Mouse (Mus musculus) embryonic facial prominence, embryonic 11.5 days (tissue): ENCODE data around the gene Capn11. TPM values are rescaled to one million over a fixed set of nuclear protein-coding genes. Genes with fewer than 3 reads are reported as not detected.
"Not testable (repeated sequence)": the region's sequence is repeated elsewhere in the genome, so short reads cannot be mapped to it uniquely, and the experiment has no call there.

ENCODE experiments used
- ATAC-seq: fragments of 200-750 bp; cut with Nextera tagmentation; replicated peaks from 2 replicates; pipeline ENCODE4 v1.8.0; 2017; ENCODE audit warnings: low read depth; ENCODE audit not compliant: insufficient number of reproducible peaks, low FRiP score, low TSS enrichment
- DNase-seq: peaks from one replicate; pipeline ENCODE4 v3.0.0-alpha.2; 2015; ENCODE audit warnings: low spot score
- H3K27ac ChIP-seq: fragments of 300-500 bp; sonication (generic); replicated peaks from 2 replicates; pipeline ENCODE4 v1.5.1; 2014; ENCODE audit warnings: mild to moderate bottlenecking, low read depth, low read length, control low read depth
- H3K27me3 ChIP-seq: fragments of 300-500 bp; sonication (generic); 2 replicates; pipeline ENCODE4 v1.6.1; 2014; ENCODE audit warnings: mild to moderate bottlenecking, low read length, moderate library complexity, mixed read lengths; ENCODE audit not compliant: control insufficient read depth, insufficient read depth
- H3K36me3 ChIP-seq: fragments of 300-500 bp; sonication (generic); replicated peaks from 2 replicates; pipeline ENCODE4 v1.6.1; 2014; ENCODE audit warnings: low read depth, mild to moderate bottlenecking, low read length, moderate library complexity, mixed read lengths; ENCODE audit not compliant: control insufficient read depth, insufficient read depth
- H3K4me1 ChIP-seq: fragments of 300-500 bp; sonication (generic); 2 replicates; pipeline ENCODE4 v1.6.1; 2014; ENCODE audit warnings: low read length, mixed read lengths; ENCODE audit not compliant: control insufficient read depth, insufficient read depth
- H3K4me2 ChIP-seq: fragments of 300-500 bp; sonication (generic); 2 replicates; pipeline ENCODE4 v1.6.1; 2014; ENCODE audit warnings: low read depth, mild to moderate bottlenecking, control low read depth, low read length, moderate library complexity
- H3K4me3 ChIP-seq: fragments of 300-500 bp; sonication (generic); 2 replicates; pipeline ENCODE4 v1.5.1; 2014; ENCODE audit warnings: low read depth, low read length, control low read depth
- H3K9ac ChIP-seq: fragments of 300-500 bp; sonication (generic); replicated peaks from 2 replicates; pipeline ENCODE4 v1.6.1; 2014; ENCODE audit warnings: mild to moderate bottlenecking, control low read depth, low read length
- H3K9me3 ChIP-seq: fragments of 300-500 bp; sonication (generic); replicated peaks from 2 replicates; pipeline ENCODE4 v1.6.1; 2016; ENCODE audit warnings: mild to moderate bottlenecking, low read length, inconsistent platforms, mixed read lengths; ENCODE audit not compliant: control insufficient read depth
- WGBS: fragments of 180-500 bp; shearing (Covaris S2); extraction: QIAGEN DNeasy Blood & Tissue Kit; methylation state at CpG from one replicate; pipeline ENCODE4 v1.1.7; 2014; 5-methylcytosine and 5-hydroxymethylcytosine counted together
- polyA plus RNA-seq: library from polyadenylated mRNA; unstranded; fragments of >200 nt; fragmentation: Nextera tagmentation; extraction: Ambion mirVana; gene quantifications from 2 replicates; pipeline ENCODE4 v1.2.1, GENCODE M21; 2014

Capn11 gene
- polyA plus RNA-seq, 1 experiment from 2014 or later = 0.28 TPM

- Histone ChIP-seq H3K4me1 (no peaks in the 10 kb centered on the region), H3K4me2 (no peak overlapping the region), H3K27me3 (no peaks in the 10 kb centered on the region), H3K9me3 (no peaks in the 10 kb centered on the region), H3K27ac (no peak overlapping the region), H3K9ac (no peak overlapping the region), H3K4me3 (no peak overlapping the region), H3K36me3 (no peaks in the 10 kb centered on the region)
- ATAC-seq = no peak
- no peak for DNase-seq
- WGBS = 72% methylated on average over 6 of the region's 6 CpGs
Observed at GRCm38 (mm10) chr17:45631940-45632339, 27.2 kb downstream of the Capn11 start.

DNA sequence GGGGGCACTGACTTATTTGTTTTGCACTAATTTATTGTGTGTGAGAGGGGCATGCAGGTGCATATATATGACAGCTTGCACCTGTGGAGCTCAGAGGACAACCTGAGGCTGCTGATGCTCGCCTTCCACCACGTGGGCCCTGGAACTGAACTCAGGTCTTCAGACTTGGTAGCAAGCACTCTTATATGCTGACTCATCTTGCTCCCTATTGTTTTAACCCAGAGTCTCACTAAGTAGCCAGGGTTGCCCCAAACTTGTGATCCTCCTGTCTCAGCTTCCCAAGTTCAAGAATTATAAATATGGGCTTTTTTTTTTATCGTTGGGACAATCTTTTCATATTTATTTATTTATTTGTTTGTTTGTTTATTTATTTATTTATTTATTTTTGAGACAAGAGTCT lies 28.1 kb downstream of the Capn11 start:
- H3K27ac ChIP-seq = no peak overlapping the region

DNA sequence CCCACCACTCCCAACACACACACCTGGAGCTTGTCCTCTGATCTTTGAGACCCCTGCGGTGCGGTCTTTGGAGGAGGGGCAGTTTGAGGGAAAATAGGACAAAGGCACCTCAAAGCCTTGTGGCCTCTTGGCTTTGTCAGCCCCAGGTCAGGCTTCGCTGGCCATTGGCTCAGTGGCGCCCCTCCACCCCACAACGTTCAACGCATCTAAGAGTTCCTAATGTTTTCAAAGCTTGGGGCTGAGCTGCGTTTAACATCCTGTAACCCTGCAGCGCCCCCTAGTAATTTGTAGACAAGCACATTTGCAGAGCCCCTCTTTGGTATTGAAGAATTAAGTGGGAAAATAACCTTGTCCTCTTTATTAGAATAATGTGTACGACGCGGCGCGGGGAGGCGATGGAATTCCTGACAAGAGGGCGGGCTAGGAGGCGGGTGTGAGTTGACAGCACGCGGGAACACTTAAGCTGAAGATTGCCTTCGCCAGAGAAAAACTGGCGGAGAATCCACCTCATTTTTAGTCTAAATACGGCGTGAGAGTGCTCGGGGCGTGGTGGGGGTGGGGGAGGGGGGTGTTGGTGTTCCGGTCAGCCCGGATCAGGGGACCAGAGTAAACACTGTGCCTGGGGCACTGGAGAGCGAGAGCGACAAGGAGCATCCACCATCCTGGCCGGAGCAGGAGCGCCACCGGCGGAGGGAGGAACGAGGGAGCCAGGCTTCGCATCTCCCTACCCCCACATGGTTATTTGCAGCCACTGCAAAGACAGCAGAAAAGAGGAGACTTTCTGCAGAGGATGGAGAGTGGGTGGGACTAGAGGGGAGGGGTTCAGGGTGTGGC lies 29.0 kb downstream of the Capn11 start:
- peak; percentile 57 for ATAC-seq

More for the DNA sequence above, 28.1 kb downstream of the Capn11 start:
- Histone ChIP-seq H3K4me1 (no peaks in the 10 kb centered on the region), H3K4me2 (no peak overlapping the region), H3K9ac (no peak overlapping the region), H3K27me3 (no peaks in the 10 kb centered on the region), H3K36me3 (no peaks in the 10 kb centered on the region), H3K4me3 (no peak overlapping the region; the same call in 1 of the 2 replicates), H3K9me3 (no peaks in the 10 kb centered on the region)
- DNase-seq = no peak
- no peak for ATAC-seq
- 55% methylated on average over 3 of the region's 3 CpGs for WGBS

GRCm38 (mm10) chr17:45628885-45629855 lies 30.0 kb downstream of the Capn11 start:
- ATAC-seq = no peak
- no peaks in the 10 kb centered on the region for H3K4me1 ChIP-seq
- H3K4me3 ChIP-seq = no peak overlapping the region
- 73% methylated on average over 13 of the region's 13 CpGs for WGBS
- H3K27ac ChIP-seq = no peak overlapping the region
- H3K4me2 ChIP-seq = peak overlapping the region; percentile 57
- DNase-seq = no peak
- H3K9ac ChIP-seq = no peak overlapping the region
- H3K36me3 ChIP-seq = no peaks in the 10 kb centered on the region
- no peaks in the 10 kb centered on the region for H3K9me3 ChIP-seq
- no peaks in the 10 kb centered on the region for H3K27me3 ChIP-seq

More for the DNA sequence above, 29.0 kb downstream of the Capn11 start:
- H3K27me3 ChIP-seq = no peaks in the 10 kb centered on the region
- peak; percentile 81 for DNase-seq
- H3K9me3 ChIP-seq = no peaks in the 10 kb centered on the region
- H3K4me2 ChIP-seq = peak overlapping the region; percentile 57
- no peaks in the 10 kb centered on the region for H3K36me3 ChIP-seq
- H3K4me3 ChIP-seq = peak overlapping the region; percentile 31
- no peaks in the 10 kb centered on the region for H3K4me1 ChIP-seq
- peak overlapping the region; percentile 60 for H3K9ac ChIP-seq
- 1% methylated on average over 34 of the region's 34 CpGs for WGBS
- H3K27ac ChIP-seq = no peak overlapping the region

- DNase-seq (no peak), ATAC-seq (no peak)
- no peaks in the 10 kb centered on the region for H3K9me3 ChIP-seq
- no peaks in the 10 kb centered on the region for H3K4me1 ChIP-seq
- WGBS = 24% methylated on average over 3 of the region's 3 CpGs
- no peak overlapping the region for H3K27ac ChIP-seq
- H3K36me3 ChIP-seq = no peaks in the 10 kb centered on the region
- no peak overlapping the region for H3K9ac ChIP-seq
- no peaks in the 10 kb centered on the region for H3K27me3 ChIP-seq
- no peak overlapping the region for H3K4me3 ChIP-seq
- H3K4me2 ChIP-seq = no peak overlapping the region
Observed at GRCm38 (mm10) chr17:45628160-45628559, 31.0 kb downstream of the Capn11 start.

- Histone ChIP-seq H3K27ac (no peak overlapping the region), H3K36me3 (no peaks in the 10 kb centered on the region), H3K4me3 (no peak overlapping the region), H3K9me3 (no peaks in the 10 kb centered on the region), H3K4me2 (no peak overlapping the region), H3K9ac (no peak overlapping the region), H3K27me3 (no peaks in the 10 kb centered on the region), H3K4me1 (no peaks in the 10 kb centered on the region)
- WGBS = 23% methylated on average over 15 of the region's 15 CpGs
- ATAC-seq (0 out of 2 replicates have a peak, but pooled peaks have one; percentile 10), DNase-seq (peak; percentile 95)
Observed at GRCm38 (mm10) chr17:45626577-45627134, 32.5 kb downstream of the Capn11 start.

- not testable (repeated sequence) for DNase-seq, ATAC-seq, H3K27me3 ChIP-seq, H3K9me3 ChIP-seq, H3K36me3 ChIP-seq, H3K9ac ChIP-seq, H3K4me1 ChIP-seq, H3K4me2 ChIP-seq, H3K4me3 ChIP-seq, H3K27ac ChIP-seq
- WGBS = 91% methylated on average over 8 of the region's 8 CpGs
Observed at GRCm38 (mm10) chr17:45623425-45623824, 35.7 kb downstream of the Capn11 start.
